In the genomic region with DNA sequence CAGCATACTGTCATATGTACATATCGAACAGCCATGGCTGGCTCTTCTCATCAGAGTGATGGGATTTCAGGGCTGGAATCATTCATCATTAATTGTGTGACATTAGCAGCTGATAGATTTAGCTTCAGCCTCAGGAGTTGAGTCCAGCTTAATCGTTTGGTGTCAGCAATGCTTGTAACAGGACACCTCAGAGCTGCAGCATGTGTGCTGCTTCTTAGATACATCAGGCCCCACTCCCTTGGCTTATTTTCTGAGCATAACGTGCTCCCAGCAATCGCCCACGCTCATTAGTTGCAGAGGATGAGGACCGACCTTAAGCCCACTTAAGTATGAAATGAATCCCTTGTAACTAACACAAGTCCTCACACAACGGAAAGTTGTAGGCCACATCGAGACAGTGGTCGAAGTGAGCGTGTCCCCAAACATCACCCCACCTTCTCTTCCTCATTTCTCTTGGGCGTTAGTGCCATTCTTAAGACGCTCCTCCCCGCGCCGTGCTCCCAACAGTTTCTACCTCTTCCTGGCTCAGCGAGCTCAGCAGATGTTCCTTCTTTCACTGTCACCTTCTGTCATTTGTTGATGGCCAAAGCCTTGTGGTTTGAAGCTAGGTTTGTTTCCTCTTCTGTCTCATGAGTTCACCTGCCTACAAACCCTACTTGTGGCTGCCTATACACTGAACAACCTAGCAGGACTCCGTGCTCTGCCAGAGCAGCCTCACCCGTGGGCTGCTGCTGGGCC, we compare ENCODE assay signal across 31 mouse cellular contexts. TPM values are rescaled to one million over a fixed set of nuclear protein-coding genes. Genes with fewer than 3 reads are reported as not detected.
DNase-seq lines count a peak whose midpoint lies in the region; ATAC-seq and TF ChIP-seq lines count a peak whose summit lies in the region.
"Had no signal": no experiment of that assay in that cellular context is flagged by ENCODE, and none has a peak within 500 bp of the region (broad histone marks: within the 10 kb centered on the region; RNA-seq: fewer than 3 reads in every experiment).

No protein-coding gene starts in this region.

- H3K27me3 ChIP-seq in lung, embryonic 14.5 days (ENCODE audit: insufficient read depth, low read length), result no peaks in the 10 kb centered on the region
- H3K27me3 ChIP-seq in lung, postnatal 0 days (replicated peaks; ENCODE audit: insufficient read depth, low read length), result no peaks in the 10 kb centered on the region
- no peaks in the 10 kb centered on the region for H3K27me3 ChIP-seq in hindbrain, embryonic 13.5 days
- no peaks in the 10 kb centered on the region for H3K27me3 ChIP-seq in stomach, postnatal 0 days (ENCODE audit: control insufficient read depth, insufficient read depth, low read length)
- H3K27me3 ChIP-seq: embryonic facial prominence, embryonic 15.5 days; heart, embryonic 13.5 days had no signal

- no peak overlapping the region for H3K27ac ChIP-seq in lung, embryonic 14.5 days (ENCODE audit: low read depth)
- no peak overlapping the region for H3K27ac ChIP-seq in lung, postnatal 0 days (ENCODE audit: low read length)
- H3K27ac ChIP-seq in hindbrain, embryonic 13.5 days, result no peak overlapping the region
- no peak overlapping the region for H3K27ac ChIP-seq in stomach, postnatal 0 days (replicated peaks)
- H3K27ac ChIP-seq: embryonic facial prominence, embryonic 15.5 days; gastrocnemius, adult 2 months; heart, embryonic 13.5 days; midbrain, embryonic 10.5 days had no signal

- WGBS in lung, embryonic 14.5 days, result 54% methylated on average over 18 of the region's 18 CpGs
- WGBS in lung, postnatal 0 days, result 70% methylated on average over 18 of the region's 18 CpGs
- 87% methylated on average over 18 of the region's 18 CpGs for WGBS in hindbrain, embryonic 13.5 days
- 63% methylated on average over 18 of the region's 18 CpGs for WGBS in stomach, postnatal 0 days

- DNase-seq in lung, embryonic 14.5 days, result peak; percentile 10
- DNase-seq in lung, postnatal 0 days (ENCODE audit: low spot score), result no peak
- peak; percentile 59 for DNase-seq in A20 (ENCODE audit: low read depth, low spot score)
- peak; percentile 7 to 12 for DNase-seq in B cell, adult 2 months
- DNase-seq in cerebellum, adult 18-20 months, result no peak
- DNase-seq in stomach, postnatal 0 days (ENCODE audit: low spot score), result no peak
- DNase-seq: adrenal gland, postnatal 25 days; cerebellum, adult 2 months; cerebellum, postnatal 36 days; gastrocnemius, adult 2 months; heart, adult 18-20 months; heart, postnatal 4 days; kidney, postnatal 10 days; liver, postnatal 0 days; right cerebral cortex, postnatal 4 days had no signal

- no peak for TF ChIP-seq EP300 in lung, postnatal 0 days (IDR thresholded peaks at IDR 0.05)
- no peak for TF ChIP-seq EP300 in stomach, postnatal 0 days (optimal IDR thresholded peaks at IDR 0.05)

- H3K36me3 ChIP-seq in lung, embryonic 14.5 days (ENCODE audit: insufficient read depth), result no peaks in the 10 kb centered on the region
- H3K36me3 ChIP-seq in lung, postnatal 0 days (ENCODE audit: insufficient read depth, low read length), result no peaks in the 10 kb centered on the region
- H3K36me3 ChIP-seq in hindbrain, embryonic 13.5 days, result no peaks in the 10 kb centered on the region
- H3K36me3 ChIP-seq in stomach, postnatal 0 days (ENCODE audit: control insufficient read depth, insufficient read depth, low read length), result no peaks in the 10 kb centered on the region
- H3K36me3 ChIP-seq: embryonic facial prominence, embryonic 15.5 days; heart, embryonic 13.5 days; midbrain, embryonic 10.5 days had no signal

- ATAC-seq in lung, embryonic 14.5 days (ENCODE audit: insufficient read depth), result peak; percentile 35; the same call in 1 of the 2 replicates
- no peak for ATAC-seq in lung, postnatal 0 days
- 0 out of 2 replicates have a peak, but pooled peaks have one; percentile 35 for ATAC-seq in megakaryocyte, adult 5-6 weeks (ENCODE audit: poor library complexity, severe bottlenecking)
- no peak for ATAC-seq in hindbrain, embryonic 13.5 days (ENCODE audit: low FRiP score)
- no peak for ATAC-seq in stomach, postnatal 0 days (ENCODE audit: low FRiP score, low TSS enrichment)
- ATAC-seq: CD4-positive, CD25-positive, alpha-beta regulatory T cell, adult 4 months; hindbrain, embryonic 16.5 days; intestine, embryonic 16.5 days had no signal

- H3K9ac ChIP-seq in lung, embryonic 14.5 days, result no peak overlapping the region
- H3K9ac ChIP-seq in lung, postnatal 0 days (replicated peaks; ENCODE audit: low read depth), result no peak overlapping the region
- H3K9ac ChIP-seq in hindbrain, embryonic 13.5 days, result no peak overlapping the region
- H3K9ac ChIP-seq in stomach, postnatal 0 days (ENCODE audit: low read length), result no peak overlapping the region
- H3K9ac ChIP-seq: embryonic facial prominence, embryonic 15.5 days; heart, embryonic 13.5 days; liver, postnatal 0 days had no signal

- no peak for TF ChIP-seq CTCF in lung, embryonic 14.5 days (IDR thresholded peaks at IDR 0.05; ENCODE audit: low read depth)
- TF ChIP-seq CTCF in lung, postnatal 0 days (IDR thresholded peaks at IDR 0.05), result no peak
- no peak for TF ChIP-seq CTCF in stomach, postnatal 0 days (IDR thresholded peaks at IDR 0.05; ENCODE audit: low read depth)

- H3K4me3 ChIP-seq in lung, embryonic 14.5 days (ENCODE audit: low read depth, low read length), result no peak overlapping the region
- H3K4me3 ChIP-seq in lung, postnatal 0 days (ENCODE audit: low read depth, low read length), result no peak overlapping the region
- no peak overlapping the region for H3K4me3 ChIP-seq in hindbrain, embryonic 13.5 days
- H3K4me3 ChIP-seq in stomach, postnatal 0 days (ENCODE audit: low read depth, low read length), result no peak overlapping the region
- H3K4me3 ChIP-seq: embryonic facial prominence, embryonic 15.5 days; gastrocnemius, adult 2 months; heart, embryonic 13.5 days; midbrain, embryonic 10.5 days had no signal

- no peak overlapping the region for H3K4me2 ChIP-seq in lung, embryonic 14.5 days
- H3K4me2 ChIP-seq in lung, postnatal 0 days (replicated peaks; ENCODE audit: low read depth, low read length), result no peak overlapping the region
- H3K4me2 ChIP-seq in hindbrain, embryonic 13.5 days, result no peak overlapping the region
- no peak overlapping the region for H3K4me2 ChIP-seq in stomach, postnatal 0 days (replicated peaks; ENCODE audit: low read depth)
- H3K4me2 ChIP-seq: embryonic facial prominence, embryonic 15.5 days; heart, embryonic 13.5 days had no signal

- no peaks in the 10 kb centered on the region for H3K9me3 ChIP-seq in lung, embryonic 14.5 days (ENCODE audit: low read depth, low read length)
- H3K9me3 ChIP-seq in lung, postnatal 0 days (ENCODE audit: low read length), result no peaks in the 10 kb centered on the region
- no peaks in the 10 kb centered on the region for H3K9me3 ChIP-seq in hindbrain, embryonic 13.5 days
- H3K9me3 ChIP-seq in stomach, postnatal 0 days (ENCODE audit: control insufficient read depth, low read length), result no peaks in the 10 kb centered on the region
- H3K9me3 ChIP-seq: embryonic facial prominence, embryonic 15.5 days; heart, embryonic 13.5 days; midbrain, embryonic 10.5 days had no signal

- H3K4me1 ChIP-seq in lung, embryonic 14.5 days (ENCODE audit: insufficient read depth), result no peaks in the 10 kb centered on the region
- H3K4me1 ChIP-seq in lung, postnatal 0 days (ENCODE audit: insufficient read depth, low read depth, low read length), result no peaks in the 10 kb centered on the region
- H3K4me1 ChIP-seq in hindbrain, embryonic 13.5 days (replicated peaks), result no peaks in the 10 kb centered on the region
- no peaks in the 10 kb centered on the region for H3K4me1 ChIP-seq in stomach, postnatal 0 days (replicated peaks; ENCODE audit: control insufficient read depth, insufficient read depth)
- H3K4me1 ChIP-seq: embryonic facial prominence, embryonic 15.5 days; heart, embryonic 13.5 days had no signal

RNA-seq across cellular contexts. Expression of a gene that starts 54.9 kb away (rescaled TPM):
- polyA plus RNA-seq in lung, embryonic 14.5 days (2014; fragmentation: Nextera tagmentation; extraction: Ambion mirVana), result not detected in 2 replicates
- not detected in 2 replicates for polyA plus RNA-seq in lung, postnatal 0 days (2015; fragmentation: Nextera tagmentation; extraction: Ambion mirVana)
- total RNA-seq in megakaryocyte, adult 5-6 weeks (2015), result not detected in 2 replicates
- total RNA-seq in megakaryocyte, adult 5-6 weeks (2017), result not detected in 2 replicates
- polyA plus RNA-seq in hindbrain, embryonic 13.5 days (2015; fragmentation: Nextera tagmentation; extraction: Ambion mirVana), result not detected in 2 replicates
- polyA plus RNA-seq in stomach, postnatal 0 days (2015; fragmentation: Nextera tagmentation; extraction: Ambion mirVana), result not detected in 2 replicates
- total RNA-seq: adrenal gland, postnatal 25 days; ES-E14; gastrocnemius, adult 2 months; heart, adult 18-20 months; heart, postnatal 4 days; layer of hippocampus, adult 8-10 months; left cerebral cortex, adult 18-20 months; left cerebral cortex, postnatal 36 days; liver, adult 2 months; midbrain, postnatal 0 days had no signal
- polyA plus RNA-seq: cerebellum, adult 2 months; embryonic facial prominence, embryonic 15.5 days; forebrain, embryonic 11.5 days; heart, embryonic 13.5 days; hindbrain, embryonic 16.5 days; intestine, embryonic 16.5 days; liver, adult 2 months; liver, postnatal 0 days; midbrain, embryonic 10.5 days; midbrain, postnatal 0 days; stomach, embryonic 14.5 days had no signal

Comparison
In these comparisons a context has a peak if more than half of its experiments do, and no peak if none do; other contexts are left out.
1. ATAC-seq: peak in lung, embryonic 14.5 days (single experiment) and megakaryocyte, adult 5-6 weeks (single experiment); none in lung, postnatal 0 days (single experiment), hindbrain, embryonic 13.5 days (single experiment) and stomach, postnatal 0 days (single experiment).
2. DNase-seq: peak in lung, embryonic 14.5 days (single experiment), A20 (single experiment) and B cell, adult 2 months (2 of 2); none in lung, postnatal 0 days (single experiment), cerebellum, adult 18-20 months (0 of 2) and stomach, postnatal 0 days (single experiment).